Mouse (Mus musculus): ENCODE measurements around the gene Zfp944. TPM values are rescaled to one million over a fixed set of nuclear protein-coding genes. Genes with fewer than 3 reads are reported as not detected.
A peak's percentile ranks its signal among the peaks of the same experiment; 100 is the strongest.
"Not testable (repeated sequence)": the region's sequence is repeated elsewhere in the genome, so short reads cannot be mapped to it uniquely, and the experiment has no call there.

The Zfp944 gene
- polyA plus RNA-seq (2014; fragmentation: Nextera tagmentation; extraction: Ambion mirVana): 19.8 and 23.8 TPM in 2 replicates

- Histone ChIP-seq H3K4me2 (ENCODE audit: low read length) (peak within 1 kb of the TSS; percentile 60), H3K4me3 (ENCODE audit: low read depth, low read length) (peak within 1 kb of the TSS; percentile 48), H3K9ac (ENCODE audit: low read length) (peak within 1 kb of the TSS; percentile 73), H3K27ac (ENCODE audit: low read depth, low read length) (peak within 1 kb of the TSS; percentile 52; the same call in 1 of the 2 replicates)
- H3K9me3 ChIP-seq (replicated peaks; ENCODE audit: control insufficient read depth, low read length); H3K27me3 ChIP-seq (replicated peaks; ENCODE audit: control insufficient read depth, insufficient read depth, low read length); H3K36me3 ChIP-seq (ENCODE audit: control insufficient read depth, insufficient read depth, low read length); H3K4me1 ChIP-seq (ENCODE audit: control insufficient read depth, insufficient read depth, low read length): not testable (repeated sequence)
- DNase-seq (ENCODE audit: low spot score): peak; percentile 25
- WGBS: under 1% methylated on average over 25 of the region's 43 CpGs
- peak; percentile 99 for ATAC-seq
Measured at GRCm38 (mm10) chr17:22361101-22361781, at the start of gene Zfp944, which contains the start of gene Zfp758. Zfp944 (minus strand) TSS chr17:22361400. Zfp758 (plus strand) TSS chr17:22361453.

GRCm38 (mm10) chr17:22410756-22411155, 49.6 kb upstream of the Zfp944 start:
- Histone ChIP-seq H3K4me1 (ENCODE audit: control insufficient read depth, insufficient read depth, low read length) (no peaks in the 10 kb centered on the region), H3K4me2 (ENCODE audit: low read length) (no peak overlapping the region), H3K36me3 (ENCODE audit: control insufficient read depth, insufficient read depth, low read length) (no peaks in the 10 kb centered on the region), H3K27me3 (replicated peaks; ENCODE audit: control insufficient read depth, insufficient read depth, low read length) (no peaks in the 10 kb centered on the region), H3K4me3 (ENCODE audit: low read depth, low read length) (no peak overlapping the region), H3K27ac (ENCODE audit: low read depth, low read length) (no peak overlapping the region), H3K9me3 (replicated peaks; ENCODE audit: control insufficient read depth, low read length) (no peaks in the 10 kb centered on the region), H3K9ac (ENCODE audit: low read length) (no peak overlapping the region)
- DNase-seq (ENCODE audit: low spot score): peak; percentile 35
- WGBS: 78% methylated on average over 2 of the region's 2 CpGs
- no peak for ATAC-seq

- WGBS: 92% methylated on average over 3 of the region's 3 CpGs
- H3K9me3 ChIP-seq (replicated peaks; ENCODE audit: control insufficient read depth, low read length): peaks cover 12% of the 10 kb centered on the region; the same call in 1 of the 2 replicates
- ATAC-seq: no peak
Measured at GRCm38 (mm10) chr17:22363895-22364294, 2.7 kb upstream of the Zfp944 start.

GRCm38 (mm10) chr17:22360572-22360971, 628 bp downstream of the Zfp944 start:
- H3K36me3 ChIP-seq (ENCODE audit: control insufficient read depth, insufficient read depth, low read length): peaks cover 7% of the 10 kb centered on the region; the same call in 1 of the 2 replicates
- WGBS: 30% methylated on average over 5 of the region's 5 CpGs
- peak overlapping the region; percentile 63 for H3K9ac ChIP-seq (ENCODE audit: low read length)
- H3K9me3 ChIP-seq (replicated peaks; ENCODE audit: control insufficient read depth, low read length): 0 out of 2 replicates have a peak, but pooled peaks cover 3% of the 10 kb centered on the region
- peaks cover 8% of the 10 kb centered on the region for H3K4me1 ChIP-seq (ENCODE audit: control insufficient read depth, insufficient read depth, low read length)
- ATAC-seq: no peak; the same call in 1 of the 2 replicates
- DNase-seq (ENCODE audit: low spot score): no peak
- H3K4me2 ChIP-seq (ENCODE audit: low read length): peak overlapping the region; percentile 60
- H3K4me3 ChIP-seq (ENCODE audit: low read depth, low read length): peak overlapping the region; percentile 48
- no peaks in the 10 kb centered on the region for H3K27me3 ChIP-seq (replicated peaks; ENCODE audit: control insufficient read depth, insufficient read depth, low read length)
- no peak overlapping the region for H3K27ac ChIP-seq (ENCODE audit: low read depth, low read length)

More at GRCm38 (mm10) chr17:22363895-22364294, 2.7 kb upstream of the Zfp944 start:
- H3K27ac ChIP-seq (ENCODE audit: low read depth, low read length): no peak overlapping the region
- no peak overlapping the region for H3K4me3 ChIP-seq (ENCODE audit: low read depth, low read length)
- H3K4me1 ChIP-seq (ENCODE audit: control insufficient read depth, insufficient read depth, low read length): peaks cover 8% of the 10 kb centered on the region
- DNase-seq (ENCODE audit: low spot score): no peak
- H3K4me2 ChIP-seq (ENCODE audit: low read length): no peak overlapping the region
- no peak overlapping the region for H3K9ac ChIP-seq (ENCODE audit: low read length)
- no peaks in the 10 kb centered on the region for H3K27me3 ChIP-seq (replicated peaks; ENCODE audit: control insufficient read depth, insufficient read depth, low read length)
- H3K36me3 ChIP-seq (ENCODE audit: control insufficient read depth, insufficient read depth, low read length): no peaks in the 10 kb centered on the region

- no peak overlapping the region for H3K4me2 ChIP-seq (ENCODE audit: low read length)
- no peak overlapping the region for H3K4me3 ChIP-seq (ENCODE audit: low read depth, low read length)
- no peak overlapping the region for H3K27ac ChIP-seq (ENCODE audit: low read depth, low read length)
- peaks cover 14% of the 10 kb centered on the region for H3K36me3 ChIP-seq (ENCODE audit: control insufficient read depth, insufficient read depth, low read length)
- H3K4me1 ChIP-seq (ENCODE audit: control insufficient read depth, insufficient read depth, low read length): no peaks in the 10 kb centered on the region
- no peak overlapping the region for H3K9ac ChIP-seq (ENCODE audit: low read length)
- ATAC-seq (no peak), DNase-seq (ENCODE audit: low spot score) (peak; percentile 35)
- no peaks in the 10 kb centered on the region for H3K9me3 ChIP-seq (replicated peaks; ENCODE audit: control insufficient read depth, low read length)
- H3K27me3 ChIP-seq (replicated peaks; ENCODE audit: control insufficient read depth, insufficient read depth, low read length): no peaks in the 10 kb centered on the region
Measured at GRCm38 (mm10) chr17:22352794-22353193, 8.4 kb downstream of the Zfp944 start.

- peak overlapping the region; percentile 67 for H3K9ac ChIP-seq (ENCODE audit: low read length)
- H3K4me2 ChIP-seq (ENCODE audit: low read length): peak overlapping the region; percentile 51
- H3K4me1 ChIP-seq (ENCODE audit: control insufficient read depth, insufficient read depth, low read length); H3K27me3 ChIP-seq (replicated peaks; ENCODE audit: control insufficient read depth, insufficient read depth, low read length); H3K9me3 ChIP-seq (replicated peaks; ENCODE audit: control insufficient read depth, low read length); H3K27ac ChIP-seq (ENCODE audit: low read depth, low read length); H3K36me3 ChIP-seq (ENCODE audit: control insufficient read depth, insufficient read depth, low read length); DNase-seq (ENCODE audit: low spot score); ATAC-seq: not testable (repeated sequence)
- peak overlapping the region; percentile 49 for H3K4me3 ChIP-seq (ENCODE audit: low read depth, low read length)
- WGBS: 21% methylated on average over 2 of the region's 2 CpGs
Measured at GRCm38 (mm10) chr17:22315247-22315646, 46.0 kb downstream of the Zfp944 start.

- not testable (repeated sequence) for H3K36me3 ChIP-seq (ENCODE audit: control insufficient read depth, insufficient read depth, low read length); H3K27me3 ChIP-seq (replicated peaks; ENCODE audit: control insufficient read depth, insufficient read depth, low read length); H3K4me1 ChIP-seq (ENCODE audit: control insufficient read depth, insufficient read depth, low read length); H3K9me3 ChIP-seq (replicated peaks; ENCODE audit: control insufficient read depth, low read length)
- H3K9ac ChIP-seq (ENCODE audit: low read length): peak within 1 kb of the TSS; percentile 67
- DNase-seq (ENCODE audit: low spot score) (peak; percentile 99), ATAC-seq (peak; percentile 100)
- H3K27ac ChIP-seq (ENCODE audit: low read depth, low read length): peak within 1 kb of the TSS; percentile 74; the same call in 1 of the 2 replicates
- H3K4me2 ChIP-seq (ENCODE audit: low read length): peak within 1 kb of the TSS; percentile 51
- H3K4me3 ChIP-seq (ENCODE audit: low read depth, low read length): peak within 1 kb of the TSS; percentile 49
- WGBS: under 1% methylated on average over 20 of the region's 20 CpGs
Measured at GRCm38 (mm10) chr17:22314730-22315226, 46.4 kb downstream of the Zfp944 start, which contains the start of gene CT030661.1. CT030661.1 (minus strand) TSS chr17:22314837.

GRCm38 (mm10) chr17:22314219-22314618, 47.0 kb downstream of the Zfp944 start:
- WGBS: 4% methylated on average over 3 of the region's 3 CpGs
- peak overlapping the region; percentile 49 for H3K4me3 ChIP-seq (ENCODE audit: low read depth, low read length)
- DNase-seq (ENCODE audit: low spot score): not testable (repeated sequence)

More at GRCm38 (mm10) chr17:22314219-22314618, 47.0 kb downstream of the Zfp944 start:
- not testable (repeated sequence) for H3K4me1 ChIP-seq (ENCODE audit: control insufficient read depth, insufficient read depth, low read length); H3K27me3 ChIP-seq (replicated peaks; ENCODE audit: control insufficient read depth, insufficient read depth, low read length); H3K9me3 ChIP-seq (replicated peaks; ENCODE audit: control insufficient read depth, low read length); H3K36me3 ChIP-seq (ENCODE audit: control insufficient read depth, insufficient read depth, low read length)
- peak overlapping the region; percentile 67 for H3K9ac ChIP-seq (ENCODE audit: low read length)
- ATAC-seq: peak; percentile 76
- H3K27ac ChIP-seq (ENCODE audit: low read depth, low read length): peak overlapping the region; percentile 74; the same call in 1 of the 2 replicates
- H3K4me2 ChIP-seq (ENCODE audit: low read length): peak overlapping the region; percentile 48
